Mouse (Mus musculus) layer of hippocampus, adult 8-10 months (tissue): ENCODE results near the gene Vmn2r104. TPM values are rescaled to one million over a fixed set of nuclear protein-coding genes. Genes with fewer than 3 reads are reported as not detected.

Experiments used
- DNase-seq, 2 experiments: peaks; one replicate each; pipeline ENCODE4 v3.0.0; 2022; ENCODE audit warnings: low spot score in 2 of 2
- total RNA-seq, 4 experiments: library from RNA; stranded (reverse); gene quantifications; 2 replicates each; pipeline ENCODE4 v1.2.4; 2022

Gene Vmn2r104
- not detected for total RNA-seq

DNA sequence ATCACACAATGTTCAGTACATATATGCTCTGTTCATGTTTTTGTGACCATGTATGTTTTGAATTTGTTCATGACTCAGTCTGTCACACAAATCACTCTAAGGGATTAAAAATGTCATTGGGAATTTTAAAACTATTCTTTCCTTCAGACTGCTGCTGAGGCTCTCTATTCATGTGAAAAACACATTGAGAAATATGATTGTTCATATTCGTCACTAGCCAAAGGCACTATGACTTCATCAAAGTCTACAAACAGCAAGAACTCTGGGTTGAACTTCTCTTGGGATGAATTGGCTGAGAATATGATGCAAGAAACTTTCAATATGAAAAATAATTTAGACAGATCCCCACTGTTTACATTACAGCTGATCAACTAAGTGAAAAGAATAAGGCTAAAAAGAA lies at the start of gene Vmn2r104:
Gene Vmn2r104 (minus strand): TSS at position 101 of the 400 bp plus-strand sequence.
- no peak for DNase-seq

- DNase-seq = no peak
Measured at GRCm38 (mm10) chr17:20074090-20074489, 26.0 kb upstream of the Vmn2r104 start.

- DNase-seq = no peak
Measured at GRCm38 (mm10) chr17:20071656-20072396, 23.7 kb upstream of the Vmn2r104 start.

Other genes starting within 250 kb of the Vmn2r104 start
- gene Fpr-rs7, start 65.9 kb upstream of the Vmn2r104 start, total RNA-seq = not detected
- not detected for gene Fpr-rs6, start 134.8 kb upstream of the Vmn2r104 start, total RNA-seq
- gene Vmn2r105, start 186.7 kb upstream of the Vmn2r104 start, total RNA-seq = not detected
- not detected for gene Vmn2r106, start 237.2 kb upstream of the Vmn2r104 start, total RNA-seq